Mouse (Mus musculus): Measurements from ENCODE around the gene Zmynd10.
"Not testable (repeated sequence)": the region's sequence is repeated elsewhere in the genome, so short reads cannot be mapped to it uniquely, and the experiment has no call there.

Gene Zmynd10

GRCm38 (mm10) chr9:107555701-107556100 lies 8.6 kb downstream of the Zmynd10 start:
- DNase-seq (ENCODE audit: low spot score), result no peak

- DNase-seq (ENCODE audit: low spot score), result no peak
Observed at GRCm38 (mm10) chr9:107556346-107556745, 9.2 kb downstream of the Zmynd10 start.

- peak; percentile 95 for DNase-seq (ENCODE audit: low spot score)
Observed at GRCm38 (mm10) chr9:107563029-107563581, 16.0 kb downstream of the Zmynd10 start, which contains the start of gene Tusc2. Tusc2 (plus strand) TSS chr9:107563255.

- not testable (repeated sequence) for DNase-seq (ENCODE audit: low spot score)
Observed at GRCm38 (mm10) chr9:107565556-107565955, 18.5 kb downstream of the Zmynd10 start.

GRCm38 (mm10) chr9:107566041-107566709 lies 19.1 kb downstream of the Zmynd10 start:
- no peak for DNase-seq (ENCODE audit: low spot score)

GRCm38 (mm10) chr9:107566855-107567254 lies 19.8 kb downstream of the Zmynd10 start:
- no peak for DNase-seq (ENCODE audit: low spot score)

GRCm38 (mm10) chr9:107567702-107568319 lies 20.7 kb downstream of the Zmynd10 start, which contains the start of gene Hyal2:
Hyal2 (plus strand) TSS chr9:107567945.
- DNase-seq (ENCODE audit: low spot score), result no peak

GRCm38 (mm10) chr9:107568331-107569261 lies 21.5 kb downstream of the Zmynd10 start:
- DNase-seq (ENCODE audit: low spot score), result peak; percentile 86

- peak; percentile 61 for DNase-seq (ENCODE audit: low spot score)
Observed at GRCm38 (mm10) chr9:107569270-107569669, 22.2 kb downstream of the Zmynd10 start.

GRCm38 (mm10) chr9:107570016-107570415 lies 22.9 kb downstream of the Zmynd10 start:
- no peak for DNase-seq (ENCODE audit: low spot score)

- no peak for DNase-seq (ENCODE audit: low spot score)
Observed at GRCm38 (mm10) chr9:107570845-107571244, 23.7 kb downstream of the Zmynd10 start.

GRCm38 (mm10) chr9:107571534-107572326 lies 24.6 kb downstream of the Zmynd10 start:
- no peak for DNase-seq (ENCODE audit: low spot score)

GRCm38 (mm10) chr9:107572327-107572662 lies 25.2 kb downstream of the Zmynd10 start:
- DNase-seq (ENCODE audit: low spot score), result no peak

- DNase-seq (ENCODE audit: low spot score), result not testable (repeated sequence)
Observed at GRCm38 (mm10) chr9:107573774-107574173, 26.7 kb downstream of the Zmynd10 start.

GRCm38 (mm10) chr9:107575579-107576356 lies 28.7 kb downstream of the Zmynd10 start:
- DNase-seq (ENCODE audit: low spot score), result no peak

GRCm38 (mm10) chr9:107576357-107577107 lies 29.4 kb downstream of the Zmynd10 start, which contains the start of gene Hyal1:
Hyal1 (plus strand) TSS chr9:107576927.
- peak; percentile 73 for DNase-seq (ENCODE audit: low spot score)

- no peak for DNase-seq (ENCODE audit: low spot score)
Observed at GRCm38 (mm10) chr9:107577871-107578270, 30.8 kb downstream of the Zmynd10 start.

- no peak for DNase-seq (ENCODE audit: low spot score)
Observed at GRCm38 (mm10) chr9:107578587-107578986, 31.5 kb downstream of the Zmynd10 start, which contains the start of gene Naa80. Naa80 (plus strand) TSS chr9:107578887.

- DNase-seq (ENCODE audit: low spot score), result no peak
Observed at GRCm38 (mm10) chr9:107579023-107579900, 32.2 kb downstream of the Zmynd10 start.
